Mouse (Mus musculus) midbrain, embryonic 14.5 days (tissue): ENCODE results near the gene Cntnap5c. TPM values are rescaled to one million over a fixed set of nuclear protein-coding genes. Genes with fewer than 3 reads are reported as not detected.

Experiments used
- ATAC-seq: fragments of 200-750 bp; cut with Nextera tagmentation; 2 replicates; pipeline ENCODE4 v1.8.0; 2017; ENCODE audit warnings: moderate number of reproducible peaks, moderate library complexity; ENCODE audit not compliant: low FRiP score, low TSS enrichment
- DNase-seq: peaks from one replicate; pipeline ENCODE4 v3.0.0-alpha.2; 2015
- H3K27ac ChIP-seq: fragments of 300-500 bp; sonication (generic); replicated peaks from 2 replicates; pipeline ENCODE4 v1.5.1; 2014; ENCODE audit warnings: mild to moderate bottlenecking, low read depth, low read length, moderate library complexity
- H3K27me3 ChIP-seq: fragments of 300-500 bp; sonication (generic); 2 replicates; pipeline ENCODE4 v1.6.1; 2014; ENCODE audit warnings: low read length, control low read depth, mixed read lengths; ENCODE audit not compliant: control insufficient read depth, insufficient read depth
- H3K36me3 ChIP-seq: fragments of 300-500 bp; sonication (generic); 2 replicates; pipeline ENCODE4 v1.6.1; 2014; ENCODE audit warnings: low read length, control low read depth; ENCODE audit not compliant: control insufficient read depth, insufficient read depth
- H3K4me1 ChIP-seq: fragments of 300-500 bp; sonication (generic); 2 replicates; pipeline ENCODE4 v1.6.1; 2014; ENCODE audit warnings: mild to moderate bottlenecking, antibody characterized with exemption, low read length, control low read depth; ENCODE audit not compliant: control insufficient read depth, insufficient read depth
- H3K4me2 ChIP-seq: fragments of 300-500 bp; sonication (generic); 2 replicates; pipeline ENCODE4 v1.6.1; 2014; ENCODE audit warnings: mild to moderate bottlenecking, low read length, moderate library complexity
- H3K4me3 ChIP-seq: fragments of 300-500 bp; sonication (generic); replicated peaks from 2 replicates; pipeline ENCODE4 v1.5.1; 2014; ENCODE audit warnings: low read depth, low read length
- H3K9ac ChIP-seq: fragments of 300-500 bp; sonication (generic); replicated peaks from 2 replicates; pipeline ENCODE4 v1.6.1; 2014; ENCODE audit warnings: mild to moderate bottlenecking, low read length, moderate library complexity
- H3K9me3 ChIP-seq: fragments of 300-500 bp; sonication (generic); 2 replicates; pipeline ENCODE4 v1.6.1; 2016; ENCODE audit warnings: low read length, control low read depth, mixed read lengths; ENCODE audit not compliant: control insufficient read depth
- WGBS: fragments of 180-500 bp; shearing (Covaris S2); extraction: QIAGEN DNeasy Blood & Tissue Kit; methylation state at CpG from one replicate; pipeline ENCODE4 v1.1.7; 2014; 5-methylcytosine and 5-hydroxymethylcytosine counted together
- polyA plus RNA-seq: library from polyadenylated mRNA; unstranded; fragments of >200 nt; fragmentation: Nextera tagmentation; extraction: Ambion mirVana; gene quantifications from 2 replicates; pipeline ENCODE4 v1.2.1, GENCODE M21; 2014

Gene Cntnap5c
- polyA plus RNA-seq, 1 experiment from 2014 or later, result 1.8 TPM

- DNase-seq (no peak), ATAC-seq (no peak)
- H3K9ac ChIP-seq, result no peak overlapping the region
- H3K36me3 ChIP-seq, result no peaks in the 10 kb centered on the region
- H3K27ac ChIP-seq, result no peak overlapping the region
- no peak overlapping the region for H3K4me3 ChIP-seq
- H3K4me2 ChIP-seq, result no peak overlapping the region
- 80% methylated on average over 4 of the region's 4 CpGs for WGBS
- no peaks in the 10 kb centered on the region for H3K27me3 ChIP-seq
- no peaks in the 10 kb centered on the region for H3K9me3 ChIP-seq
- H3K4me1 ChIP-seq, result no peaks in the 10 kb centered on the region
Observed at GRCm38 (mm10) chr17:58363582-58364267, 594.4 kb downstream of the Cntnap5c start.

DNA sequence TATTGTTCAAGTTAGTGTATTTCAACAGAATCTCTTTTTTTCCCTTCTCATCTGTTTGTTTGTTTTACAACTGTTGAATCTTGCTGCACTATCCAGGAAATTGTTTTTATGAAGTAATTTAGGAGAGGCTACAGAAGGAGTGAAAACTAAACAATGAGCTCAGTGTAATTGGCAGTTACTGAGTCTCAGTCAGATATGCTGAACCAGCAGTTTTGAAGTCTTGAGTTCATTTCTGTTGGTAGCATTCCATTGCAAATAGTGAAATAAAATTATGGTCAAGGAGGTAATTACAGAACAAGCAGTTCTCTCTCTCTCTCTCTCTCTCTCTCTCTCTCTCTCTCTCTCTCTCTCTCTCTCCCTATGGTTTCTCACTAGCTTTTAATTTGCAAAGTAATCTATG, 600.7 kb downstream of the Cntnap5c start:
- Histone ChIP-seq H3K27ac (no peak overlapping the region), H3K27me3 (no peaks in the 10 kb centered on the region), H3K9me3 (no peaks in the 10 kb centered on the region), H3K36me3 (no peaks in the 10 kb centered on the region), H3K4me3 (no peak overlapping the region), H3K4me1 (no peaks in the 10 kb centered on the region), H3K4me2 (no peak overlapping the region), H3K9ac (no peak overlapping the region)
- DNase-seq, result no peak
- no peak for ATAC-seq

GRCm38 (mm10) chr17:58407769-58408168, 638.4 kb downstream of the Cntnap5c start:
- Histone ChIP-seq H3K4me3 (no peak overlapping the region), H3K36me3 (no peaks in the 10 kb centered on the region), H3K9ac (no peak overlapping the region), H3K27me3 (no peaks in the 10 kb centered on the region), H3K27ac (no peak overlapping the region), H3K4me2 (no peak overlapping the region), H3K4me1 (no peaks in the 10 kb centered on the region), H3K9me3 (no peaks in the 10 kb centered on the region)
- DNase-seq (no peak), ATAC-seq (no peak)

DNA sequence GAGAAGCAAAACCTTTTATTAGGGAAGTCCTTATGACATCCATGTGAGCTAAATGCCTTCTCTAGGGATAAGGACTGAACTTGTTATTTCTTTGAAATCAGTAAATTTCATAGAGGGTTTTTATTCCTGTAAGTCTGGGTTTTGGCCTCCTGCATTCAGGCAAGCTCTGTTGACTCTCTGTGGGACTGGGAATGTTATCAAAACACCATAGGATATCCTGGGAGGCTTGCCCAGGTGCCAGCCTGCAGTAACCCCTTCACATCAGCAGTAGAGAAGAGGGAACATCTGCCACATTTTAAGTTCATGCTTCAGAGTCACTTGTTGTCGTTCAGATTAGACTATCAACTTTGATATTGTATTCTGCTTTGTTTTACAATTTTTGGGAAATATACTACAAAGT, 639.4 kb downstream of the Cntnap5c start:
- Histone ChIP-seq H3K27ac (no peak overlapping the region), H3K36me3 (no peaks in the 10 kb centered on the region), H3K9ac (no peak overlapping the region), H3K4me1 (no peaks in the 10 kb centered on the region), H3K4me2 (no peak overlapping the region), H3K9me3 (no peaks in the 10 kb centered on the region), H3K27me3 (no peaks in the 10 kb centered on the region), H3K4me3 (no peak overlapping the region)
- DNase-seq (no peak), ATAC-seq (no peak)
- 83% methylated on average over 1 of the region's 1 CpGs for WGBS

DNA sequence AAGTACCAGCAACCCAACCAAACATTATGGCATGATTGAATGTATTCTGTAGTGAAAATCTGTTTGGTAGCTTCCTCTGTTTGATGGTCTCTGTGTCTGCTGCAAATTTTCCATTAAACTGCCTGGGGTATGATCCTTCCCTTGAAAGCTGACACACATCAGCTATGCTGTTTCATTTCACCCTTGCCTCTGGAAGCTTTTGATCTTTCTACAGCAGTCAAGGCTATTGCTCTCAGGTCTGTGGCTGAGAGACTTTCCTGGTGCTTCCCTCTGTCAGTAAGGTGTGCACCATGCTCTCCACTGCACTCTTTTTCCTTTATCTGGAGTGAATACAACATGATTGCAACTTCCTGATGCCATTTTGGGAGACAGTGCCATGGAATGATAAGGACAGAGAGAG, 668.1 kb downstream of the Cntnap5c start:
- DNase-seq, result peak; percentile 48
- Histone ChIP-seq H3K9me3 (no peaks in the 10 kb centered on the region), H3K4me2 (no peak overlapping the region), H3K36me3 (no peaks in the 10 kb centered on the region), H3K9ac (no peak overlapping the region), H3K27ac (peak overlapping the region; percentile 45; the same call in 1 of the 2 replicates), H3K4me3 (no peak overlapping the region), H3K27me3 (no peaks in the 10 kb centered on the region), H3K4me1 (no peaks in the 10 kb centered on the region)
- ATAC-seq, result peak; percentile 60; the same call in 1 of the 2 replicates

Other genes with a start within 250 kb of the Cntnap5c start
- gene Vmn2r120, start 224.1 kb upstream of the Cntnap5c start, polyA plus RNA-seq, result not detected in 2 replicates
- gene Gm21834, start 27.4 kb upstream of the Cntnap5c start, polyA plus RNA-seq, result not detected in 2 replicates